Mouse (Mus musculus): ENCODE data around the gene Card11. TPM values are rescaled to one million over a fixed set of nuclear protein-coding genes. Genes with fewer than 3 reads are reported as not detected.
A peak's percentile ranks its signal among the peaks of the same experiment; 100 is the strongest.

Gene Card11
- polyA plus RNA-seq, 1 experiment from 2014 or later: 1.4 TPM

GRCm38 (mm10) chr5:140962945-140963344 lies 37.4 kb downstream of the Card11 start:
- 0 out of 2 replicates have a peak, but pooled peaks have one; percentile 10 for ATAC-seq (replicated peaks; ENCODE audit: extremely low read depth, insufficient read depth, low FRiP score)
- H3K4me3 ChIP-seq (ENCODE audit: low read length): no peak overlapping the region
- H3K27me3 ChIP-seq (ENCODE audit: control insufficient read depth, insufficient read depth, low read length): no peaks in the 10 kb centered on the region
- WGBS: 30% methylated on average over 9 of the region's 9 CpGs
- no peak overlapping the region for H3K27ac ChIP-seq (ENCODE audit: low read length)
- H3K9me3 ChIP-seq (replicated peaks; ENCODE audit: control insufficient read depth, low read length): no peaks in the 10 kb centered on the region
- no peaks in the 10 kb centered on the region for H3K4me1 ChIP-seq (ENCODE audit: control insufficient read depth, insufficient read depth, low read length)
- H3K4me2 ChIP-seq (ENCODE audit: low read depth, low read length): no peak overlapping the region
- no peak overlapping the region for H3K9ac ChIP-seq (ENCODE audit: low read length)
- H3K36me3 ChIP-seq (ENCODE audit: control insufficient read depth, insufficient read depth): no peaks in the 10 kb centered on the region

GRCm38 (mm10) chr5:140960732-140961131 lies 39.6 kb downstream of the Card11 start:
- 0 out of 2 replicates have a peak, but pooled peaks cover 4% of the 10 kb centered on the region for H3K9me3 ChIP-seq (replicated peaks; ENCODE audit: control insufficient read depth, low read length)
- H3K36me3 ChIP-seq (ENCODE audit: control insufficient read depth, insufficient read depth): no peaks in the 10 kb centered on the region
- no peak for ATAC-seq (replicated peaks; ENCODE audit: extremely low read depth, insufficient read depth, low FRiP score)
- 82% methylated on average over 6 of the region's 6 CpGs for WGBS
- no peak overlapping the region for H3K4me2 ChIP-seq (ENCODE audit: low read depth, low read length)
- no peak overlapping the region for H3K4me3 ChIP-seq (ENCODE audit: low read length)
- no peak overlapping the region for H3K9ac ChIP-seq (ENCODE audit: low read length)
- no peak overlapping the region for H3K27ac ChIP-seq (ENCODE audit: low read length)
- no peaks in the 10 kb centered on the region for H3K27me3 ChIP-seq (ENCODE audit: control insufficient read depth, insufficient read depth, low read length)
- H3K4me1 ChIP-seq (ENCODE audit: control insufficient read depth, insufficient read depth, low read length): no peaks in the 10 kb centered on the region

GRCm38 (mm10) chr5:140959160-140959559 lies 41.2 kb downstream of the Card11 start:
- Histone ChIP-seq H3K9ac (ENCODE audit: low read length) (no peak overlapping the region), H3K27me3 (ENCODE audit: control insufficient read depth, insufficient read depth, low read length) (no peaks in the 10 kb centered on the region), H3K9me3 (replicated peaks; ENCODE audit: control insufficient read depth, low read length) (0 out of 2 replicates have a peak, but pooled peaks cover 4% of the 10 kb centered on the region), H3K27ac (ENCODE audit: low read length) (no peak overlapping the region), H3K4me3 (ENCODE audit: low read length) (no peak overlapping the region), H3K36me3 (ENCODE audit: control insufficient read depth, insufficient read depth) (no peaks in the 10 kb centered on the region), H3K4me1 (ENCODE audit: control insufficient read depth, insufficient read depth, low read length) (no peaks in the 10 kb centered on the region), H3K4me2 (ENCODE audit: low read depth, low read length) (no peak overlapping the region)
- no peak for ATAC-seq (replicated peaks; ENCODE audit: extremely low read depth, insufficient read depth, low FRiP score)
- 73% methylated on average over 6 of the region's 6 CpGs for WGBS

- WGBS: 80% methylated on average over 3 of the region's 4 CpGs
- no peaks in the 10 kb centered on the region for H3K4me1 ChIP-seq (ENCODE audit: control insufficient read depth, insufficient read depth, low read length)
- no peak overlapping the region for H3K9ac ChIP-seq (ENCODE audit: low read length)
- no peak overlapping the region for H3K27ac ChIP-seq (ENCODE audit: low read length)
- H3K4me3 ChIP-seq (ENCODE audit: low read length): no peak overlapping the region
- no peaks in the 10 kb centered on the region for H3K36me3 ChIP-seq (ENCODE audit: control insufficient read depth, insufficient read depth)
- no peaks in the 10 kb centered on the region for H3K27me3 ChIP-seq (ENCODE audit: control insufficient read depth, insufficient read depth, low read length)
- ATAC-seq (replicated peaks; ENCODE audit: extremely low read depth, insufficient read depth, low FRiP score): no peak
- H3K4me2 ChIP-seq (ENCODE audit: low read depth, low read length): no peak overlapping the region
- 0 out of 2 replicates have a peak, but pooled peaks cover 4% of the 10 kb centered on the region for H3K9me3 ChIP-seq (replicated peaks; ENCODE audit: control insufficient read depth, low read length)
Observed at GRCm38 (mm10) chr5:140957106-140957505, 43.3 kb downstream of the Card11 start.

GRCm38 (mm10) chr5:140955666-140956065 lies 44.7 kb downstream of the Card11 start:
- no peaks in the 10 kb centered on the region for H3K27me3 ChIP-seq (ENCODE audit: control insufficient read depth, insufficient read depth, low read length)
- H3K36me3 ChIP-seq (ENCODE audit: control insufficient read depth, insufficient read depth): no peaks in the 10 kb centered on the region
- no peak overlapping the region for H3K27ac ChIP-seq (ENCODE audit: low read length)
- H3K4me3 ChIP-seq (ENCODE audit: low read length): no peak overlapping the region
- H3K4me1 ChIP-seq (ENCODE audit: control insufficient read depth, insufficient read depth, low read length): no peaks in the 10 kb centered on the region
- no peak overlapping the region for H3K9ac ChIP-seq (ENCODE audit: low read length)
- H3K4me2 ChIP-seq (ENCODE audit: low read depth, low read length): no peak overlapping the region
- WGBS: 85% methylated on average over 1 of the region's 1 CpGs
- H3K9me3 ChIP-seq (replicated peaks; ENCODE audit: control insufficient read depth, low read length): 0 out of 2 replicates have a peak, but pooled peaks cover 4% of the 10 kb centered on the region
- ATAC-seq (replicated peaks; ENCODE audit: extremely low read depth, insufficient read depth, low FRiP score): no peak

- Histone ChIP-seq H3K4me3 (ENCODE audit: low read length) (no peak overlapping the region), H3K36me3 (ENCODE audit: control insufficient read depth, insufficient read depth) (no peaks in the 10 kb centered on the region), H3K27me3 (ENCODE audit: control insufficient read depth, insufficient read depth, low read length) (no peaks in the 10 kb centered on the region), H3K4me1 (ENCODE audit: control insufficient read depth, insufficient read depth, low read length) (peaks cover 9% of the 10 kb centered on the region), H3K27ac (ENCODE audit: low read length) (no peak overlapping the region), H3K9ac (ENCODE audit: low read length) (no peak overlapping the region), H3K4me2 (ENCODE audit: low read depth, low read length) (no peak overlapping the region), H3K9me3 (replicated peaks; ENCODE audit: control insufficient read depth, low read length) (0 out of 2 replicates have a peak, but pooled peaks cover 6% of the 10 kb centered on the region)
- no peak for ATAC-seq (replicated peaks; ENCODE audit: extremely low read depth, insufficient read depth, low FRiP score)
- 77% methylated on average over 5 of the region's 5 CpGs for WGBS
Observed at GRCm38 (mm10) chr5:140951801-140952200, 48.6 kb downstream of the Card11 start.

- ATAC-seq (replicated peaks; ENCODE audit: extremely low read depth, insufficient read depth, low FRiP score): peak; percentile 77
Observed at GRCm38 (mm10) chr5:140948009-140948408, 52.4 kb downstream of the Card11 start.

GRCm38 (mm10) chr5:140946034-140946433 lies 54.3 kb downstream of the Card11 start:
- Histone ChIP-seq H3K36me3 (ENCODE audit: control insufficient read depth, insufficient read depth) (no peaks in the 10 kb centered on the region), H3K4me1 (ENCODE audit: control insufficient read depth, insufficient read depth, low read length) (peaks cover 9% of the 10 kb centered on the region), H3K4me2 (ENCODE audit: low read depth, low read length) (no peak overlapping the region), H3K9me3 (replicated peaks; ENCODE audit: control insufficient read depth, low read length) (0 out of 2 replicates have a peak, but pooled peaks cover 6% of the 10 kb centered on the region), H3K27ac (ENCODE audit: low read length) (no peak overlapping the region), H3K9ac (ENCODE audit: low read length) (no peak overlapping the region), H3K4me3 (ENCODE audit: low read length) (no peak overlapping the region), H3K27me3 (ENCODE audit: control insufficient read depth, insufficient read depth, low read length) (no peaks in the 10 kb centered on the region)
- no peak for ATAC-seq (replicated peaks; ENCODE audit: extremely low read depth, insufficient read depth, low FRiP score)
- 80% methylated on average over 6 of the region's 6 CpGs for WGBS

More at GRCm38 (mm10) chr5:140948009-140948408, 52.4 kb downstream of the Card11 start:
- Histone ChIP-seq H3K27me3 (ENCODE audit: control insufficient read depth, insufficient read depth, low read length) (no peaks in the 10 kb centered on the region), H3K4me3 (ENCODE audit: low read length) (no peak overlapping the region), H3K27ac (ENCODE audit: low read length) (0 out of 2 replicates have a peak overlapping the region, but pooled peaks have one; percentile 2), H3K36me3 (ENCODE audit: control insufficient read depth, insufficient read depth) (no peaks in the 10 kb centered on the region), H3K4me1 (ENCODE audit: control insufficient read depth, insufficient read depth, low read length) (peaks cover 9% of the 10 kb centered on the region), H3K9me3 (replicated peaks; ENCODE audit: control insufficient read depth, low read length) (0 out of 2 replicates have a peak, but pooled peaks cover 6% of the 10 kb centered on the region), H3K9ac (ENCODE audit: low read length) (no peak overlapping the region), H3K4me2 (ENCODE audit: low read depth, low read length) (peak overlapping the region; percentile 31)
- WGBS: 28% methylated on average over 10 of the region's 10 CpGs

- no peaks in the 10 kb centered on the region for H3K27me3 ChIP-seq (ENCODE audit: control insufficient read depth, insufficient read depth, low read length)
- H3K4me2 ChIP-seq (ENCODE audit: low read depth, low read length): no peak overlapping the region
- no peaks in the 10 kb centered on the region for H3K9me3 ChIP-seq (replicated peaks; ENCODE audit: control insufficient read depth, low read length)
- no peaks in the 10 kb centered on the region for H3K36me3 ChIP-seq (ENCODE audit: control insufficient read depth, insufficient read depth)
- H3K4me3 ChIP-seq (ENCODE audit: low read length): no peak overlapping the region
- H3K27ac ChIP-seq (ENCODE audit: low read length): no peak overlapping the region
- whole genome bisulfite sequencing: 68% methylated on average over 18 of the region's 18 CpGs
- H3K9ac ChIP-seq (ENCODE audit: low read length): no peak overlapping the region
- peaks cover 9% of the 10 kb centered on the region for H3K4me1 ChIP-seq (ENCODE audit: control insufficient read depth, insufficient read depth, low read length)
- no peak for ATAC-seq (replicated peaks; ENCODE audit: extremely low read depth, insufficient read depth, low FRiP score)
Observed at GRCm38 (mm10) chr5:140944382-140945125, 55.8 kb downstream of the Card11 start.
